Mouse (Mus musculus) kidney, adult 2 months (tissue): ENCODE results near the gene Susd3. TPM values are rescaled to one million over a fixed set of nuclear protein-coding genes. Genes with fewer than 3 reads are reported as not detected.

Source experiments
- DNase-seq: peaks from one replicate; pipeline ENCODE4 v3.0.0; 2021
- H3K27ac ChIP-seq: fragments of 200-500 bp; 2 replicates; pipeline ENCODE4 v1.5.1; 2012; ENCODE audit warnings: low read depth, low read length, control low read depth, inconsistent platforms; ENCODE audit not compliant: insufficient read depth
- H3K27me3 ChIP-seq: fragments of 200-500 bp; replicated peaks from 2 replicates; pipeline ENCODE4 v1.6.1; 2012; ENCODE audit warnings: mild to moderate bottlenecking, moderate library complexity, low read length, inconsistent platforms; ENCODE audit not compliant: control insufficient read depth, insufficient read depth
- H3K36me3 ChIP-seq: fragments of 200-500 bp; 2 replicates; pipeline ENCODE4 v1.6.1; 2012; ENCODE audit warnings: mild to moderate bottlenecking, moderate library complexity, low read length, inconsistent platforms; ENCODE audit not compliant: control insufficient read depth, insufficient read depth
- H3K4me1 ChIP-seq: fragments of 200-500 bp; 2 replicates; pipeline ENCODE4 v1.6.1; 2011; ENCODE audit warnings: low read length; ENCODE audit not compliant: control insufficient read depth, insufficient read depth
- H3K4me3 ChIP-seq: fragments of 200-500 bp; 2 replicates; pipeline ENCODE4 v1.5.1; 2011; ENCODE audit warnings: mild to moderate bottlenecking, low read depth, low read length, control low read depth; ENCODE audit not compliant: insufficient read depth
- CTCF ChIP-seq: fragments of 200-500 bp; conservative IDR thresholded peaks from 2 replicates; pipeline ENCODE4 v1.5.1; 2011; ENCODE audit warnings: low read depth, mild to moderate bottlenecking, control low read depth, low read length, moderate library complexity, mixed read lengths; ENCODE audit not compliant: insufficient read depth, insufficient read length
- POLR2A ChIP-seq: fragments of 200-500 bp; IDR thresholded peaks from one replicate; pipeline ENCODE4 v1.6.1; 2011; ENCODE audit warnings: low read depth, low read length, control low read depth
- WGBS: fragments of 180-500 bp; shearing (Covaris S2); methylation state at CpG from one replicate; pipeline ENCODE4 v1.1.7; 2018; 5-methylcytosine and 5-hydroxymethylcytosine counted together
- polyA plus RNA-seq: library from polyadenylated mRNA; depleted of rRNA; stranded (reverse); fragments of >200 nt; gene quantifications from 2 replicates; pipeline ENCODE4 v1.2.3, GENCODE M21; 2012

Susd3 gene
- polyA plus RNA-seq, 1 experiment = 50.1 TPM

DNA sequence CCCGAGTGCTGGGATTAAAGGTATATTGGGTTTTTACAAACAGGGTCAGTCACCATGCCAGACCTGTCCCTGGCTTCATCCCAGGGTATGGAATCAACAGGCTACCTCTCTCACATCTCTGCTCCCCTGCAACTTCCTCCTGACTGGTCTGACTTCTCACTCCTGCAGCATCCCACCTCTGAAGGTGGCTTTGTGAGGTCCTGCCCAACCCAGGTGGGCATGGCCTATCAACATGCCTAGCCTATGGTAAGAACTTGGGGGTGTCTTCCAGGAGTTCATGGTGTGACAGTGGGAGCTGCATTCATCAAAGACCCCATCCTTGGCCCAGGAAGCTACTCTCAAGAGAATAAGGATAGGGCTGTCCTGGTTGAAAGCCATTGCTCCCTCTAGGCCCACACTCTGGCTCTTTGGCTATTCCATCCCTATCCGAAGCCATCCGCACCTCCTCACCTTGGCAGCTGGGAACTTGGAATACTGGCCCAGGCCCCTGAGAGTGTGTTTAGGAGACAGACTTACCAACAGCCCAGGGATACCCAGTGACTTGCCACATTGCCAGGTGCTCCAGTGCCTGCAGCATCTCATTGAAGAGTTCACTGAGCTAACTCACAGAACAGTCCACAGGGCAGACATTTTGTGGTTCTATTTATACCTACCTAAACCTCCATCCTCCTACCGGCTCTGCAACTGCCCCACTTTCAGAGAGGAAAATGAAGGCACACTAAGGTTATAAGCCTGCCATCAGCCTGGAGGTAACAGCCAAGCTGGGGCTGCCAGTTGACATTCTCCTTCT lies 35.6 kb downstream of the Susd3 start:
- H3K27me3 ChIP-seq = no peaks in the 10 kb centered on the region
- TF ChIP-seq CTCF = no peak
- no peak for TF ChIP-seq POLR2A
- no peaks in the 10 kb centered on the region for H3K36me3 ChIP-seq
- H3K4me3 ChIP-seq = no peak overlapping the region
- WGBS = 88% methylated on average over 4 of the region's 4 CpGs
- DNase-seq = no peak
- H3K27ac ChIP-seq = no peak overlapping the region
- peaks cover 12% of the 10 kb centered on the region; the same call in 1 of the 2 replicates for H3K4me1 ChIP-seq

DNA sequence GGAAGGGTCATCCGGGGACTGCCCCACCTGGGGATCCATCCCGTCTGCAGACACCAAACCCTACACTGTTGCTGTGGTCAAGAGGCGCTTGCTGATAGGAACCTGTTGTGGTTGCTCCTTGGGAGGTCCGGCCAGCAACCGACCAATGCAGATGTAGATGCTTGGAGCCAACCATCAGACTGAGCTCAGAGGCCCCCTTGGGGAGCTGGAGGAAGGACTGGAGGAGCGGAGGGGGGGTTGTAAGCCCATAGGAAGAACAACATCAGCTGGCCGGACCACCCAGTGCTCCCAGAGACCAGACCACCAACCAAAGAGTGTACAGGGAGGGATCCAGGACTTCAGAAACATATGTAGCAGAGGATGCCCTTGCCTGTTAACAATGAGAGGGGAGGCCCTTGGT lies 39.2 kb downstream of the Susd3 start:
- no peaks in the 10 kb centered on the region for H3K36me3 ChIP-seq
- WGBS = 79% methylated on average over 7 of the region's 7 CpGs
- TF ChIP-seq CTCF (no peak), POLR2A (no peak)

DNA sequence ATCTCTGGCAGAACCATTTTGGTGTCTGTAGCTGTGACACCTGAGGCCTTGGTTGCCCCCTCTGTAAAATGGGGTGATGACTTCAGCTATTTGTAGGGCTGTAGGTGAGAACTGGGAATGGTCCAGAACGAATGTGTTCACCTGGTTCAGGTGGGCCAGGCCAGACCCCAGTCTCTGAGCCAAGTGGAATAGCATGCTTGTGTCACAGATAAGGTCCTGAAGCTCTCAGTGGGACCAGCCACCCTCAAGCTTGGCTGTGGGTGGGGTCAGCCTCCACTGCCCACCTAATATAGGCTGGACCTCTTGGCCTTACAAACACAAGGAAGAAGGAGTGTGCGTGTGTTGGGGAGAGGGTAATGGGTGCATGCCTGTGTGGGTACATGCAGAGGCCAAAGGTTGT lies 42.2 kb downstream of the Susd3 start:
- Histone ChIP-seq H3K4me3 (no peak overlapping the region), H3K36me3 (no peaks in the 10 kb centered on the region), H3K27me3 (no peaks in the 10 kb centered on the region), H3K27ac (no peak overlapping the region), H3K4me1 (peaks cover 3% of the 10 kb centered on the region; the same call in 1 of the 2 replicates)
- no peak for DNase-seq
- 97% methylated on average over 2 of the region's 2 CpGs for WGBS
- TF ChIP-seq CTCF (no peak), POLR2A (no peak)

More for the DNA sequence above, 39.2 kb downstream of the Susd3 start:
- Histone ChIP-seq H3K27ac (no peak overlapping the region), H3K27me3 (no peaks in the 10 kb centered on the region), H3K4me3 (no peak overlapping the region), H3K4me1 (peaks cover 11% of the 10 kb centered on the region; the same call in 1 of the 2 replicates)
- no peak for DNase-seq

DNA sequence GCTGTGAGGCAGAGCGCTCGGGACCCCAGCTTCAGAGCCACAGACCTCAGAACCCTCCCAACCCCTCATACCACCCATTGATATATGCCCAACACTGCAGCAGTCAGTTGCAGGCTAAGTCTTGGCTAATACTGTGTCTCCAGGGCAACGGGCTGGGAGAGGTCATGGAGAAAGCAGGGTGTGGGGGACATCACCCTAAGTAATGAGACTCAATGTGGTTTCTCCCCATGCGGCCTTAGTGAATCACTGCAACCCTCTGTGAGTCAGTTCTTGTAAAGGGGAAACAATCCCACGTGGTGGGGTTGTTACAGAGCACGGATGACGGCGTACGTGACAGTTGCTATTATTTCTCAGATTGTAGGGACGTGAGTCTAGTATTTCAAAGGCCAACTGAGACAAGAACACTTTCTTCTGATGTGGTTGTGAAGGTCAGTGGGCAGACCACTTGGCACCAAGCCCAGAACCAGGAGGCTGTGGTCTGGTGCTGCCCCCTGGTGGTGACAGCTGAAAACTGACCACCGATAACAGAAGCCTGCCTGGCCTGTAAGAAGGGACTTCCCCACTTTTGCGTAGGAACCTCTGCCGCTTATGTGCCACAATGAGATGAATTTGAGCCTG lies 43.0 kb downstream of the Susd3 start:
- TF ChIP-seq CTCF (peak; percentile 96), POLR2A (no peak)
- 35% methylated on average over 13 of the region's 13 CpGs for WGBS
- Histone ChIP-seq H3K4me1 (peaks cover 3% of the 10 kb centered on the region; the same call in 1 of the 2 replicates), H3K27ac (no peak overlapping the region), H3K27me3 (no peaks in the 10 kb centered on the region), H3K4me3 (no peak overlapping the region), H3K36me3 (no peaks in the 10 kb centered on the region)
- peak; percentile 87 for DNase-seq

DNA sequence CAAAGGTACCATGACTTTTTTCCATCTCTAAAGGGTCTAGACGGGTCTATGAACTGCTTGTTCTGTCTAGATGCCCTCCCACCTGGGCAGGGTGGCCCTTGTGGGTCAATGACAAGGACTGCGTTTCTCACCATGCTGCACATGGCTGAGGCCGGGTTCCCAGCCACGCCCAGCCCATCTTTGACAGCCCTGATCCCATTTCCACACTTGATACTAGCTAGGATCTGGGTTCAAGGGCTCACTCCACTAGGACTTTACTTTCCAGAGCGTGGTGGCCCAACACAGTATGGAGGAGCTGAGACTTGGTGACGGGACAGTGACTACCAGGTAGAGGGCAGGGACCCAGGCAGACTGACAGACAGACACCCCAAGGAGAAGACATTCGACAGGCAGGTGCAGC lies 46.0 kb downstream of the Susd3 start:
- Histone ChIP-seq H3K4me3 (no peak overlapping the region), H3K36me3 (no peaks in the 10 kb centered on the region), H3K27ac (no peak overlapping the region), H3K27me3 (no peaks in the 10 kb centered on the region), H3K4me1 (peaks cover 3% of the 10 kb centered on the region; the same call in 1 of the 2 replicates)
- TF ChIP-seq CTCF = no peak
- no peak for TF ChIP-seq POLR2A
- 93% methylated on average over 7 of the region's 7 CpGs for WGBS
- no peak for DNase-seq

DNA sequence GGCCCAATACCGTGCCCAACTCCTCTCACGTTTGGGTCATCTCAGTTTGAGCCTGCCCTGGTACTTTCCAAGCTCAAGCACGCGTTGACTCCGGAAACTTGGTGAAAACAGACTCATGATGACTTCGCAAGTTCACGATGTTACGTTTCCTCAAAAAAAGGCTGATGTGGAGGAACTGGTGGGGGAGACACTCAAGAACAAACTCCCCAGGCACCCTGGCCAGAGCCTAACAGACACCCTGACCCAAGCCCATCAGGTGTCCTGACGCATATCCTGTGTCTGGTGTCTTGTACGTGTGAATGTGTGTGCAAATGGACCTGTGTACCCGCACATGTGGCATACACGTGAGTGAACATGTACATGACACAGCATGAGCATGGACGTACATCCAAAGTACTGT lies 47.8 kb downstream of the Susd3 start:
- no peak overlapping the region for H3K4me3 ChIP-seq

DNA sequence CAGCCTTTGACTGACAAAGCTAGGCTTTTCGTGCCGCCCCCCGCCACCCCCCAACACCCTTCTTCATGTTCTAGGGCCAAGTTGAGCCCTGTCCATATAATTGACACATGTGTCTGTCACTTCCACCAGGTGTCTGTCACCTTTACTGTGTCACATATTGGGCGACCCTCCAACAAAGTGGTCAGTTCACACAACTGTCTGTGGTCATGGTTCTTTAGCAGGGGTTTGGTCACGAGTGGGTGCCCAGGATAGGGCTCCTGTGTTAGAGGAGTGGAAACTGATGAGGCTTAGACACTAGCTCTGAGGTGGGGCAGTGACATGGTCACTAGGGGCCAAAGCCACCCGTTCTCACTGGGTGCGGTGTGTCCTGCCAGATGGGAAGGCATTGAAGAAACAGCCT lies 48.6 kb downstream of the Susd3 start:
- H3K4me1 ChIP-seq = no peaks in the 10 kb centered on the region
- no peak overlapping the region for H3K4me3 ChIP-seq
- TF ChIP-seq CTCF (no peak), POLR2A (no peak)
- H3K27me3 ChIP-seq = no peaks in the 10 kb centered on the region
- no peak for DNase-seq
- 89% methylated on average over 7 of the region's 7 CpGs for WGBS
- no peak overlapping the region for H3K27ac ChIP-seq
- H3K36me3 ChIP-seq = no peaks in the 10 kb centered on the region

More for the DNA sequence above, 47.8 kb downstream of the Susd3 start:
- WGBS = 92% methylated on average over 13 of the region's 13 CpGs
- H3K4me1 ChIP-seq = peaks cover 3% of the 10 kb centered on the region; the same call in 1 of the 2 replicates
- TF ChIP-seq POLR2A (no peak), CTCF (no peak)
- no peaks in the 10 kb centered on the region for H3K27me3 ChIP-seq
- H3K27ac ChIP-seq = no peak overlapping the region
- DNase-seq = no peak
- no peaks in the 10 kb centered on the region for H3K36me3 ChIP-seq
